ENCODE assay signal across 10 mouse cellular contexts in genomic region chr8:120324555-120324954, GRCm38 (mm10).
A peak's percentile ranks its signal among the peaks of the same experiment; 100 is the strongest.
DNase-seq lines count a peak whose midpoint lies in the region; ATAC-seq and TF ChIP-seq lines count a peak whose summit lies in the region.
"Had no signal": no experiment of that assay in that cellular context is flagged by ENCODE, and none has a peak within 500 bp of the region (broad histone marks: within the 10 kb centered on the region; RNA-seq: fewer than 3 reads in every experiment).

No protein-coding gene starts in this region.

- no peak overlapping the region for H3K9ac ChIP-seq in forebrain, embryonic 16.5 days (replicated peaks; ENCODE audit: low read depth, low read length)
- H3K9ac ChIP-seq in midbrain, postnatal 0 days (replicated peaks; ENCODE audit: low read length, poor library complexity, severe bottlenecking), result no peak overlapping the region
- H3K9ac ChIP-seq in kidney, postnatal 0 days (ENCODE audit: low read depth, low read length), result no peak overlapping the region
- H3K9ac ChIP-seq: embryonic facial prominence, embryonic 15.5 days had no signal

- no peak for DNase-seq in forebrain, embryonic 10.5 days (ENCODE audit: extremely low spot score, low spot score)
- no peak for DNase-seq in midbrain, embryonic 10.5 days (ENCODE audit: low spot score)
- DNase-seq in midbrain, postnatal 0 days (ENCODE audit: low spot score), result no peak
- peak; percentile 40 for DNase-seq in kidney, postnatal 0 days (ENCODE audit: low spot score)
- DNase-seq in adipocyte (ENCODE audit: low spot score), result no peak
- DNase-seq: B cell, adult 2 months had no signal

- H3K4me2 ChIP-seq in forebrain, embryonic 16.5 days (ENCODE audit: low read length), result no peak overlapping the region
- no peak overlapping the region for H3K4me2 ChIP-seq in midbrain, postnatal 0 days (ENCODE audit: low read depth, low read length, poor library complexity, severe bottlenecking)
- no peak overlapping the region for H3K4me2 ChIP-seq in kidney, postnatal 0 days (ENCODE audit: low read length)
- H3K4me2 ChIP-seq: embryonic facial prominence, embryonic 15.5 days had no signal

- no peaks in the 10 kb centered on the region for H3K9me3 ChIP-seq in forebrain, embryonic 10.5 days
- no peaks in the 10 kb centered on the region for H3K9me3 ChIP-seq in forebrain, embryonic 16.5 days (ENCODE audit: control insufficient read depth, low read length)
- H3K9me3 ChIP-seq in midbrain, embryonic 10.5 days (replicated peaks), result no peaks in the 10 kb centered on the region
- no peaks in the 10 kb centered on the region for H3K9me3 ChIP-seq in midbrain, postnatal 0 days (ENCODE audit: low read length)
- H3K9me3 ChIP-seq in kidney, postnatal 0 days (replicated peaks; ENCODE audit: low read length), result no peaks in the 10 kb centered on the region
- H3K9me3 ChIP-seq: embryonic facial prominence, embryonic 15.5 days had no signal

- 47% methylated on average over 3 of the region's 3 CpGs for WGBS in forebrain, embryonic 10.5 days
- 64% methylated on average over 3 of the region's 3 CpGs for WGBS in forebrain, embryonic 16.5 days
- 51% methylated on average over 3 of the region's 3 CpGs for WGBS in midbrain, embryonic 10.5 days
- WGBS in midbrain, postnatal 0 days, result 49% methylated on average over 3 of the region's 3 CpGs
- 44% methylated on average over 3 of the region's 3 CpGs for WGBS in kidney, postnatal 0 days
- WGBS in macrophage (ENCODE audit: missing documents), result 20% methylated on average over 3 of the region's 3 CpGs

- no peaks in the 10 kb centered on the region for H3K36me3 ChIP-seq in forebrain, embryonic 10.5 days (replicated peaks)
- no peaks in the 10 kb centered on the region for H3K36me3 ChIP-seq in forebrain, embryonic 16.5 days (ENCODE audit: control insufficient read depth, insufficient read depth)
- H3K36me3 ChIP-seq in midbrain, embryonic 10.5 days, result no peaks in the 10 kb centered on the region
- H3K36me3 ChIP-seq in midbrain, postnatal 0 days (ENCODE audit: insufficient read depth, low read length), result no peaks in the 10 kb centered on the region
- H3K36me3 ChIP-seq in kidney, postnatal 0 days (ENCODE audit: insufficient read depth, low read length), result no peaks in the 10 kb centered on the region
- H3K36me3 ChIP-seq in macrophage (ENCODE audit: inconsistent target), result no peaks in the 10 kb centered on the region
- H3K36me3 ChIP-seq: embryonic facial prominence, embryonic 15.5 days had no signal

- no peaks in the 10 kb centered on the region for H3K79me2 ChIP-seq in macrophage (ENCODE audit: inconsistent target)

- TF ChIP-seq CTCF in midbrain, postnatal 0 days (IDR thresholded peaks at IDR 0.05), result no peak
- TF ChIP-seq CTCF in kidney, postnatal 0 days (IDR thresholded peaks at IDR 0.05; ENCODE audit: low read depth), result no peak

- peaks cover 52% of the 10 kb centered on the region for H3K27me3 ChIP-seq in forebrain, embryonic 10.5 days (ENCODE audit: poor library complexity, severe bottlenecking)
- H3K27me3 ChIP-seq in forebrain, embryonic 16.5 days (replicated peaks; ENCODE audit: control insufficient read depth, insufficient read depth, low read length), result no peaks in the 10 kb centered on the region
- peaks cover 45% of the 10 kb centered on the region for H3K27me3 ChIP-seq in midbrain, embryonic 10.5 days (ENCODE audit: low read depth, poor library complexity, severe bottlenecking)
- no peaks in the 10 kb centered on the region for H3K27me3 ChIP-seq in midbrain, postnatal 0 days (ENCODE audit: insufficient read depth, low read length)
- no peaks in the 10 kb centered on the region for H3K27me3 ChIP-seq in kidney, postnatal 0 days (ENCODE audit: insufficient read depth, low read length)
- H3K27me3 ChIP-seq: embryonic facial prominence, embryonic 15.5 days had no signal

- peaks cover 82% of the 10 kb centered on the region for H3K4me1 ChIP-seq in forebrain, embryonic 10.5 days
- H3K4me1 ChIP-seq in forebrain, embryonic 16.5 days (replicated peaks; ENCODE audit: control insufficient read depth, insufficient read depth, low read length), result peaks cover 21% of the 10 kb centered on the region
- peaks cover 83% of the 10 kb centered on the region for H3K4me1 ChIP-seq in midbrain, embryonic 10.5 days
- H3K4me1 ChIP-seq in midbrain, postnatal 0 days (ENCODE audit: insufficient read depth, low read length), result peaks cover 17% of the 10 kb centered on the region
- peaks cover 25% of the 10 kb centered on the region for H3K4me1 ChIP-seq in kidney, postnatal 0 days (replicated peaks; ENCODE audit: insufficient read depth, low read length)

- no peak for ATAC-seq in forebrain, embryonic 16.5 days
- ATAC-seq in midbrain, postnatal 0 days (ENCODE audit: low FRiP score), result no peak
- no peak for ATAC-seq in kidney, postnatal 0 days (replicated peaks; ENCODE audit: low FRiP score, low read depth)
- ATAC-seq in activated CD4-positive, CD25-positive, alpha-beta regulatory T cell, adult 4 months, result no peak

- H3K4me3 ChIP-seq in forebrain, embryonic 10.5 days, result no peak overlapping the region
- no peak overlapping the region for H3K4me3 ChIP-seq in forebrain, embryonic 16.5 days (replicated peaks; ENCODE audit: low read length)
- no peak overlapping the region for H3K4me3 ChIP-seq in midbrain, embryonic 10.5 days
- no peak overlapping the region for H3K4me3 ChIP-seq in midbrain, postnatal 0 days (ENCODE audit: low read depth, low read length)
- no peak overlapping the region for H3K4me3 ChIP-seq in kidney, postnatal 0 days (replicated peaks; ENCODE audit: low read depth, low read length)
- H3K4me3 ChIP-seq in macrophage (ENCODE audit: inconsistent target), result no peak overlapping the region
- H3K4me3 ChIP-seq: embryonic facial prominence, embryonic 15.5 days had no signal

- H3K27ac ChIP-seq in forebrain, embryonic 10.5 days, result peak overlapping the region; percentile 87
- H3K27ac ChIP-seq in forebrain, embryonic 16.5 days (ENCODE audit: low read length), result no peak overlapping the region
- peak overlapping the region; percentile 87 for H3K27ac ChIP-seq in midbrain, embryonic 10.5 days (replicated peaks)
- no peak overlapping the region for H3K27ac ChIP-seq in midbrain, postnatal 0 days (ENCODE audit: low read depth, low read length)
- H3K27ac ChIP-seq in kidney, postnatal 0 days, result no peak overlapping the region
- H3K27ac ChIP-seq in macrophage, result peak overlapping the region; percentile 25; the same call in 1 of the 2 replicates
- H3K27ac ChIP-seq: embryonic facial prominence, embryonic 15.5 days had no signal

Comparison
In these comparisons a context has a peak if more than half of its experiments do, and no peak if none do; other contexts are left out.
1. H3K27ac ChIP-seq: peak in forebrain, embryonic 10.5 days (single experiment), midbrain, embryonic 10.5 days (single experiment) and macrophage (single experiment); none in forebrain, embryonic 16.5 days (single experiment), midbrain, postnatal 0 days (single experiment) and kidney, postnatal 0 days (single experiment).